Mouse (Mus musculus): ENCODE results near the gene Arid4a. TPM values are rescaled to one million over a fixed set of nuclear protein-coding genes. Genes with fewer than 3 reads are reported as not detected.

Gene Arid4a
- polyA plus RNA-seq, 1 experiment, result not detected

- Histone ChIP-seq H3K27ac (ENCODE audit: insufficient read depth, low read depth, low read length) (no peak overlapping the region), H3K4me1 (ENCODE audit: control insufficient read depth, insufficient read depth, low read length) (0 out of 2 replicates have a peak, but pooled peaks cover 2% of the 10 kb centered on the region), H3K4me3 (ENCODE audit: insufficient read depth, low read depth, low read length) (no peak overlapping the region)
- TF ChIP-seq POLR2A (IDR thresholded peaks at IDR 0.05; ENCODE audit: insufficient read depth, low read depth, low read length), result no peak
- TF ChIP-seq CTCF (IDR thresholded peaks at IDR 0.05; ENCODE audit: insufficient read depth, low read depth, low read length), result no peak
- WGBS, result 98% methylated on average over 4 of the region's 4 CpGs
These were observed 30.7 kb downstream of the Arid4a start for GRCm38 (mm10) chr12:71046501-71046900.

GRCm38 (mm10) chr12:71047473-71048078 lies 31.8 kb downstream of the Arid4a start:
- no peak for TF ChIP-seq CTCF (IDR thresholded peaks at IDR 0.05; ENCODE audit: insufficient read depth, low read depth, low read length)
- no peak for TF ChIP-seq POLR2A (IDR thresholded peaks at IDR 0.05; ENCODE audit: insufficient read depth, low read depth, low read length)
- peak overlapping the region; percentile 22 for H3K4me3 ChIP-seq (ENCODE audit: insufficient read depth, low read depth, low read length)
- H3K27ac ChIP-seq (ENCODE audit: insufficient read depth, low read depth, low read length), result peak overlapping the region; percentile 89
- H3K4me1 ChIP-seq (ENCODE audit: control insufficient read depth, insufficient read depth, low read length), result peaks cover 6% of the 10 kb centered on the region; the same call in 1 of the 2 replicates
- WGBS, result 16% methylated on average over 8 of the region's 8 CpGs

DNA sequence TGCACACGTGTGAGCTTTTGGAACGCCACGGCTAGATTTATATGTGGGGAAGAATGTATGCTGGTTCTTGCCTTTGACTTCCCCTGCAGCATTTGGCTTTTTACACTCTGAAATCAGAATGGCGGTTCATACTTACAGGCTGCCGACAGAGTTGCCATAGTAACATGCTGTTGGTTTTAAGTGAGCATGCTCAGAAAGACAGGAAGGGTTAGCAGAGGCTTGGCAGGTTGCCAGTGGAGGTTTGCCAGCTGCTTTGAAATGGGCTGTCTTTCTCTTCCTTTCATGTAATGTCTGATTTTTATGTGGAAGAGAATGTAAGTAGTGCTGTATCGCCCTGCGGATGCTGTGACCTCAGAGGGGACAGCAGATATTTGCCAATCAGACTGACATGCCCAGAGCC lies 32.3 kb downstream of the Arid4a start:
- under 1% methylated on average over 7 of the region's 7 CpGs for WGBS
- TF ChIP-seq CTCF (IDR thresholded peaks at IDR 0.05; ENCODE audit: insufficient read depth, low read depth, low read length) (no peak), POLR2A (IDR thresholded peaks at IDR 0.05; ENCODE audit: insufficient read depth, low read depth, low read length) (no peak)
- Histone ChIP-seq H3K4me3 (ENCODE audit: insufficient read depth, low read depth, low read length) (peak overlapping the region; percentile 46), H3K27ac (ENCODE audit: insufficient read depth, low read depth, low read length) (peak overlapping the region; percentile 89), H3K4me1 (ENCODE audit: control insufficient read depth, insufficient read depth, low read length) (peaks cover 6% of the 10 kb centered on the region; the same call in 1 of the 2 replicates)

- Histone ChIP-seq H3K4me3 (ENCODE audit: insufficient read depth, low read depth, low read length) (peak overlapping the region; percentile 46), H3K4me1 (ENCODE audit: control insufficient read depth, insufficient read depth, low read length) (peaks cover 6% of the 10 kb centered on the region; the same call in 1 of the 2 replicates), H3K27ac (ENCODE audit: insufficient read depth, low read depth, low read length) (peak overlapping the region; percentile 89)
- WGBS, result 3% methylated on average over 1 of the region's 1 CpGs
- no peak for TF ChIP-seq POLR2A (IDR thresholded peaks at IDR 0.05; ENCODE audit: insufficient read depth, low read depth, low read length)
- TF ChIP-seq CTCF (IDR thresholded peaks at IDR 0.05; ENCODE audit: insufficient read depth, low read depth, low read length), result no peak
These were observed 32.8 kb downstream of the Arid4a start for GRCm38 (mm10) chr12:71048561-71048960.

GRCm38 (mm10) chr12:71049596-71050265 lies 33.9 kb downstream of the Arid4a start:
- 7% methylated on average over 10 of the region's 10 CpGs for WGBS
- TF ChIP-seq CTCF (IDR thresholded peaks at IDR 0.05; ENCODE audit: insufficient read depth, low read depth, low read length), result no peak
- TF ChIP-seq POLR2A (IDR thresholded peaks at IDR 0.05; ENCODE audit: insufficient read depth, low read depth, low read length), result no peak

GRCm38 (mm10) chr12:71051079-71051478 lies 35.3 kb downstream of the Arid4a start:
- Histone ChIP-seq H3K4me3 (ENCODE audit: insufficient read depth, low read depth, low read length) (no peak overlapping the region), H3K27ac (ENCODE audit: insufficient read depth, low read depth, low read length) (no peak overlapping the region)
- 61% methylated on average over 3 of the region's 3 CpGs for WGBS

More at GRCm38 (mm10) chr12:71049596-71050265, 33.9 kb downstream of the Arid4a start:
- Histone ChIP-seq H3K27ac (ENCODE audit: insufficient read depth, low read depth, low read length) (peak overlapping the region; percentile 27), H3K4me3 (ENCODE audit: insufficient read depth, low read depth, low read length) (peak overlapping the region; percentile 40), H3K4me1 (ENCODE audit: control insufficient read depth, insufficient read depth, low read length) (peaks cover 8% of the 10 kb centered on the region; the same call in 1 of the 2 replicates)

DNA sequence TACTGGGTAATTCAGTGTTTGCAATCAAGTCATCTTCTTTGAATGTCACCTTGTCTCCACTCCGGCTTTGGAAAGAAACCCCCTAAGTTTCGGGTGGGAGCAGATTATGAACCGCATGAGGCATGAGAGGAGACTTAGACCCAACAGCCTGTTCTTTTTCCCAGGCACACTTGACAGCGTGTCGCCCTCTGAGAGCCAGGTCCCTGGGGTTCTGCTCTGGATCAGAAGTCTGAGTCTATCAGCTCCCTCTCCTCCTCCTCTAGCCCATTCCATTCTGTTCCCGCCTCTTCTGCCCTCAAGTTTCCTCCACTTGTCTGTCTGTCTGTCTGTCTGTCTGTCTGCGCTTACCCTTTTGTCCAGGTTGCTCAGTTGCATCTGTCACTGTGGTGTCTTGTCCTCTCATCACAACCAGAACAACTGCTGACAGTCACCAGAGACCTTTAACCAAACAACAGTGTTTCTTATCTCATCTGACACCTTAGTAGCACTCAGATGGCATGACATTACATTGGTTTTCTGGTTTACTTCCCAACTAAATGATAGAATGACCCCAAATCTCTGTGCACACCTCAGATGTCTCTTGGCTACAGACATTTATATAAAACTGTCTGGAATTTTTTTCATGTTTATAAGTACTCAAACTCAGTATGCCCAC lies 36.7 kb downstream of the Arid4a start:
- TF ChIP-seq CTCF (IDR thresholded peaks at IDR 0.05; ENCODE audit: insufficient read depth, low read depth, low read length), result no peak
- no peak for TF ChIP-seq POLR2A (IDR thresholded peaks at IDR 0.05; ENCODE audit: insufficient read depth, low read depth, low read length)
- Histone ChIP-seq H3K27ac (ENCODE audit: insufficient read depth, low read depth, low read length) (no peak overlapping the region), H3K4me1 (ENCODE audit: control insufficient read depth, insufficient read depth, low read length) (peaks cover 14% of the 10 kb centered on the region; the same call in 1 of the 2 replicates), H3K4me3 (ENCODE audit: insufficient read depth, low read depth, low read length) (no peak overlapping the region)
- 71% methylated on average over 7 of the region's 7 CpGs for WGBS

More at GRCm38 (mm10) chr12:71051079-71051478, 35.3 kb downstream of the Arid4a start:
- no peak for TF ChIP-seq CTCF (IDR thresholded peaks at IDR 0.05; ENCODE audit: insufficient read depth, low read depth, low read length)
- no peak for TF ChIP-seq POLR2A (IDR thresholded peaks at IDR 0.05; ENCODE audit: insufficient read depth, low read depth, low read length)
- peaks cover 8% of the 10 kb centered on the region; the same call in 1 of the 2 replicates for H3K4me1 ChIP-seq (ENCODE audit: control insufficient read depth, insufficient read depth, low read length)

- no peak for TF ChIP-seq CTCF (IDR thresholded peaks at IDR 0.05; ENCODE audit: insufficient read depth, low read depth, low read length)
- no peak for TF ChIP-seq POLR2A (IDR thresholded peaks at IDR 0.05; ENCODE audit: insufficient read depth, low read depth, low read length)
- Histone ChIP-seq H3K4me3 (ENCODE audit: insufficient read depth, low read depth, low read length) (no peak overlapping the region), H3K27ac (ENCODE audit: insufficient read depth, low read depth, low read length) (no peak overlapping the region), H3K4me1 (ENCODE audit: control insufficient read depth, insufficient read depth, low read length) (peaks cover 14% of the 10 kb centered on the region; the same call in 1 of the 2 replicates)
- 29% methylated on average over 1 of the region's 1 CpGs for WGBS
These were observed 37.2 kb downstream of the Arid4a start for GRCm38 (mm10) chr12:71053031-71053430.
